Mouse (Mus musculus) neural tube, embryonic 15.5 days (tissue): Measurements from ENCODE around the gene Gtf2h3. TPM values are rescaled to one million over a fixed set of nuclear protein-coding genes. Genes with fewer than 3 reads are reported as not detected.
"Not testable (repeated sequence)": the region's sequence is repeated elsewhere in the genome, so short reads cannot be mapped to it uniquely, and the experiment has no call there.

Experiments used
- ATAC-seq: fragments of 200-750 bp; cut with Nextera tagmentation; 2 replicates; pipeline ENCODE4 v1.8.0; 2017; ENCODE audit warnings: mild to moderate bottlenecking, moderate TSS enrichment, moderate library complexity; ENCODE audit not compliant: low FRiP score
- H3K27ac ChIP-seq: fragments of 300-500 bp; sonication (generic); replicated peaks from 2 replicates; pipeline ENCODE4 v1.5.1; 2015; ENCODE audit warnings: mild to moderate bottlenecking, inconsistent platforms
- H3K27me3 ChIP-seq: fragments of 300-500 bp; sonication (generic); replicated peaks from 2 replicates; pipeline ENCODE4 v1.6.1; 2015; ENCODE audit warnings: inconsistent platforms
- H3K36me3 ChIP-seq: fragments of 300-500 bp; sonication (generic); 2 replicates; pipeline ENCODE4 v1.6.1; 2015; ENCODE audit warnings: inconsistent platforms
- H3K4me1 ChIP-seq: fragments of 300-500 bp; sonication (generic); 2 replicates; pipeline ENCODE4 v1.6.1; 2015; ENCODE audit warnings: inconsistent platforms
- H3K4me2 ChIP-seq: fragments of 300-500 bp; sonication (generic); 2 replicates; pipeline ENCODE4 v1.6.1; 2015; ENCODE audit warnings: inconsistent platforms, mild to moderate bottlenecking, moderate library complexity
- H3K4me3 ChIP-seq: fragments of 300-500 bp; sonication (generic); replicated peaks from 2 replicates; pipeline ENCODE4 v1.5.1; 2015; ENCODE audit warnings: mild to moderate bottlenecking, inconsistent platforms
- H3K9ac ChIP-seq: fragments of 300-500 bp; sonication (generic); replicated peaks from 2 replicates; pipeline ENCODE4 v1.6.1; 2015; ENCODE audit warnings: mild to moderate bottlenecking, inconsistent platforms
- H3K9me3 ChIP-seq: fragments of 300-500 bp; sonication (generic); replicated peaks from 2 replicates; pipeline ENCODE4 v1.6.1; 2016; ENCODE audit warnings: inconsistent platforms
- WGBS: fragments of 180-500 bp; shearing (Covaris S2); methylation state at CpG from one replicate; pipeline ENCODE4 v1.1.7; 2015; ENCODE audit warnings: mixed read lengths; 5-methylcytosine and 5-hydroxymethylcytosine counted together
- polyA plus RNA-seq: library from polyadenylated mRNA; unstranded; fragments of >200 nt; fragmentation: Nextera tagmentation; extraction: Ambion mirVana; gene quantifications from 2 replicates; pipeline ENCODE4 v1.2.1, GENCODE M21; 2015

Gtf2h3 gene
- polyA plus RNA-seq, 1 experiment from 2014 or later, result 39.5 TPM

DNA sequence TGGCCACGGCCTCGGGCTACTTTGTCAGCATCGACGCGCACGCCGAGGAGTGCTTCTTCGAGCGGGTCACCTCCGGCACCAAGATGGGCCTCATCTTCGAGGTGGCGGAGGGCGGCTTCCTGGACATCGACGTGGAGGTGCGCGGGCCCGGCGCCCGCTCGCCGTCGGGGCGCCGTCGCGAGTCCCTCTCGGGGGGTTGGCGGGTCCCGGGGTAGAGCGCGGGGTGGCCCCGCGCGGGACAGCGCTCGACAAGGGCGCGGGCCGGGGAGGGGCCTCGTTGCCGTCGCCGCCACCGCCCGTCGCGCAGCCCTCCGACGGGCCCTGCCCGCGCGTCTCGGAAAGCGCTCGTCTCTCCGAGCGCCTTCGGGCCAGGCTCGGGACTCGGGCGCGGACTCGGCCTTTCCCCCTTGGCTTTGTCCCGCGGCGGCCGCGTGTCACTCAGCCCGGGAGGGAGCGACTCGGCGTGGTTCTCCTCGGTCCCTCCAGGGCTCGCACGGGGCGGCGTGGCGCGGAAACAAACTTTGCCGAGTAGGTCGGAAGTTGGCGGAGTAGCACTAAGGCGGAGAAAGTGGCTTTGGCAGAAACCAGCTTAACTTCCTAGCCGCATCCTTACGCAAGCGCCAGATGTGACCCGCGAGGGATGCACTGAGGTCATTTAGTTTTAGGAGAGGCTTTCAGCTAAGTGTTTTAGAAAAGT lies 37.9 kb upstream of the Gtf2h3 start:
- Histone ChIP-seq H3K4me3 (peak overlapping the region; percentile 93), H3K27ac (peak overlapping the region; percentile 83), H3K9me3 (no peaks in the 10 kb centered on the region), H3K36me3 (peaks cover 29% of the 10 kb centered on the region), H3K4me2 (peak overlapping the region; percentile 83), H3K27me3 (no peaks in the 10 kb centered on the region), H3K4me1 (peaks cover 28% of the 10 kb centered on the region), H3K9ac (peak overlapping the region; percentile 72)
- ATAC-seq, result peak; percentile 67
- WGBS, result under 1% methylated on average over 73 of the region's 89 CpGs

DNA sequence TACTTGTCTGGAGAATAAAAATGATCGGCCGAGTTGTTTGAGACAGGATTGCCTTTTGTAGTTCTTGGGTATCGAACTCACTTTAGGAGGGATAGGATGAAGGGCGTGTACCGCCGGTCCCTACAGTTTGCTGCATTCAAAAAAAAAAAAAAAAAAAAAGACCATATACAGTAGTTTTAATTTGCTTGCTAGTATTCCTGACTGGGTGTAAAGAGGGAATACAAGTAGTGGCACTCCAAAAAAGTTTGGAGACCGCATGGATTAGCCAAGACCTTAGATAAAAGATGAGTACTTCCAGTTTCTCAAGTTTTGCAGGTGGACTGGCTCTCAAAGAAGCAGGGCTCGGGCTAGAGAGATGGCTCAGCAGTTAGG lies 37.4 kb upstream of the Gtf2h3 start:
- ATAC-seq, result no peak
- H3K4me2 ChIP-seq, result peak overlapping the region; percentile 83
- H3K9me3 ChIP-seq, result no peaks in the 10 kb centered on the region
- peak overlapping the region; percentile 93 for H3K4me3 ChIP-seq
- WGBS, result 11% methylated on average over 8 of the region's 8 CpGs
- H3K27me3 ChIP-seq, result no peaks in the 10 kb centered on the region
- H3K27ac ChIP-seq, result peak overlapping the region; percentile 83
- H3K9ac ChIP-seq, result peak overlapping the region; percentile 72
- H3K4me1 ChIP-seq, result peaks cover 28% of the 10 kb centered on the region
- peaks cover 34% of the 10 kb centered on the region for H3K36me3 ChIP-seq

GRCm38 (mm10) chr5:124550737-124551136 lies 28.2 kb upstream of the Gtf2h3 start:
- H3K27ac ChIP-seq, ATAC-seq, H3K9me3 ChIP-seq, H3K4me2 ChIP-seq, H3K27me3 ChIP-seq, H3K4me3 ChIP-seq, H3K9ac ChIP-seq: not testable (repeated sequence)
- peaks cover 20% of the 10 kb centered on the region for H3K4me1 ChIP-seq
- WGBS, result 88% methylated on average over 4 of the region's 4 CpGs
- peaks cover 47% of the 10 kb centered on the region for H3K36me3 ChIP-seq

DNA sequence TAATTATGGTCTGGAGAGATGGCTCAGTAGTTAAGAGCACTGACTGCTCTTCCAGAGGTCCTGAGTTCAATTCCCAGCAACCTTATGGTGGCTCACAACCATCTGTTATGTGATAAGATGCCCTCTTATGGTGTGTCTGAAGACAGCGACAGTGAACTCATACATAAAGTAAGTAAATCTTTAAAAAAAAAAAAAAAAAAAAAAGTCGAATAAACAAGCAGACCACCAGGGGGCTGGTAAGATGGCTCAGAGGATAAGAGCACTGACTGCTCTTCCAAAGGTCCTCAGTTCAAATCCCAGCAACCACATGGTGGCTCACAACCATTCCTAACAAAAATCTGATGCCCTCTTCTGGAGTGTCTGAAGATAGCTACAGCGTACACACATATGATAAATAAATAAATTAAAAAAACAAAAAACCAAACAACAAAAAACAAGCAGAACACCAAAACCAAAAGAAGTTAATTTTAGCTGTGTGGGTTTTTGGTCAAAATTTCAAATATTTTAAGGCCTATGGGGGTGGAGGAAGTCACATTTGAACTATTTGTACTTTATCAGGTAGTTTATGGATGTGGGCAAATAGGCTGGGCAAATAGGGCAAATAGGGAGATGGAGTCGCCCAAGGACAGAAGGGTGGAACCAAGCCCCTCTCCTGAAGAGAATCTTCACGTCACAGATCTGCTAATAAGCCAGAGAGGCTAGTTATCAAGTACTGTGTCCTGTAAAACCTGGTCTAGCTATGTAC lies 27.4 kb upstream of the Gtf2h3 start:
- peak overlapping the region; percentile 74 for H3K4me2 ChIP-seq
- not testable (repeated sequence) for H3K9me3 ChIP-seq, ATAC-seq, H3K9ac ChIP-seq, H3K27me3 ChIP-seq
- peaks cover 46% of the 10 kb centered on the region for H3K36me3 ChIP-seq
- peak overlapping the region; percentile 100 for H3K4me3 ChIP-seq
- 38% methylated on average over 5 of the region's 5 CpGs for WGBS
- H3K27ac ChIP-seq, result peak overlapping the region; percentile 91; the same call in 1 of the 2 replicates
- H3K4me1 ChIP-seq, result peaks cover 20% of the 10 kb centered on the region

- Histone ChIP-seq H3K27ac (peak overlapping the region; percentile 91), H3K4me3 (peak overlapping the region; percentile 100), H3K36me3 (peaks cover 47% of the 10 kb centered on the region), H3K4me2 (peak overlapping the region; percentile 74), H3K4me1 (peaks cover 20% of the 10 kb centered on the region), H3K27me3 (no peaks in the 10 kb centered on the region), H3K9me3 (no peaks in the 10 kb centered on the region), H3K9ac (peak overlapping the region; percentile 95)
- 12% methylated on average over 9 of the region's 9 CpGs for WGBS
- 0 out of 2 replicates have a peak, but pooled peaks have one; percentile 4 for ATAC-seq
Measured at GRCm38 (mm10) chr5:124552094-124552472, 26.9 kb upstream of the Gtf2h3 start.

DNA sequence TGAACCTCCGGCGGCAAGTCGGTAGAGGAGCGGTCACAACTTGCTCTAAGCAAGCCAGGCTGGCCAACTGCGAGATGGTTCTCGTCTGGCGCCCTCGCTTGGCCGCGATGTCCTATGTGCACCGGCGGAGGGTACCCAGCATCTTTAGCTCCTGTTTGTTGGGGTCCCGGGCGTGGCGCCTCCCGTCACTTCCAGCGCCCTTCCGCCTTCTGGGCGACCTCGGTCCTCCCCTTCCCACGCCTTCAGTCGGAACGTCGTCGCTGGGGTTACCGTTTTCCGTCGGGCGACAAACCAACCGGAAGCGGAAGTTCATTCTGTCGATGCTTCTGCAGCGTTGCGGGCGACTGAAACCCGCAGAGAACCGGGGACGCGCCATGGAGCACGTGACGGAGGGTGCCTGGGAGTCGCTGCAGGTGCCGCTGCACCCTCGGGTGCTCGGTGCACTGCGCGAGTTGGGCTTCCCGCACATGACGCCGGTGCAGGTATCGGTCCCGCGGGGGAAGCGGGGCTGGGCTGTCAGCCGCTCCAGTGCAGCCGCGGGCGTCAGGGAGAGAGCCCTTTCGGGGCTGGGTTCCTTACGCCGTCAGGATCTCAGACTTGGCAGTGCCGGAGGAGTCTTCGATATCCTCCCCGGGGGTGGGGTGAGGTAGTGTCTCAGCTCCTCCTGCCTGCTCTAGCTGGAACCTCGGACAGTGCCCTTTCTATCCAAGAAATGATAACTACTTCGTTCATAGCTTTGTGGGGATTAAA lies 26.2 kb upstream of the Gtf2h3 start, which contains the start of gene Ddx55:
Gene Ddx55 (plus strand): TSS at position 307 of the 750 bp plus-strand sequence.
- Histone ChIP-seq H3K27ac (peak within 1 kb of the TSS; percentile 91), H3K4me1 (peaks cover 20% of the 10 kb centered on the region), H3K36me3 (peaks cover 46% of the 10 kb centered on the region), H3K4me2 (peak within 1 kb of the TSS; percentile 74), H3K4me3 (peak within 1 kb of the TSS; percentile 100), H3K9me3 (no peaks in the 10 kb centered on the region), H3K9ac (peak within 1 kb of the TSS; percentile 95), H3K27me3 (no peaks in the 10 kb centered on the region)
- WGBS, result under 1% methylated on average over 66 of the region's 66 CpGs
- peak; percentile 89 for ATAC-seq

DNA sequence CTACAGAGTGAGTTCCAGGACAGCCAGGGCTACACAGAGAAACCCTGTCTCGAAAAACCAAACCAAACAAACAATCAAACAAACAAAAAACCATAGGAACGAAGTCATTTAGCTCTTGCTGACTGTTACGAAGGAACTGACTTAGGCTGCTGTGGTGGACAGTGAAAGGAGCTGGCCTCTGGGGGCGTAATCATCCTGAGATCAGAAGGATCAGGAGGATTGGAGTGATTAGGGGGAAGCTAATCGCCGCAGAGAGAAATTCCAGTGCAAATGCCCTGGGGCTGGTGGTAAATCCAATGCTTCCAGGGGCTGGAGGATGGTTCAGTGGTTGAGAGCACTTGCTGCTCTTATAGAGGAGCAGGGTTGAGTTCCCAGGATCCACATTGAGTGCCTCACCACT lies 25.3 kb upstream of the Gtf2h3 start:
- H3K4me1 ChIP-seq, result peaks cover 20% of the 10 kb centered on the region
- H3K4me2 ChIP-seq, result peak overlapping the region; percentile 74
- no peaks in the 10 kb centered on the region for H3K9me3 ChIP-seq
- H3K27ac ChIP-seq, result no peak overlapping the region
- 80% methylated on average over 6 of the region's 6 CpGs for WGBS
- no peak for ATAC-seq
- H3K9ac ChIP-seq, result no peak overlapping the region
- no peaks in the 10 kb centered on the region for H3K27me3 ChIP-seq
- peaks cover 46% of the 10 kb centered on the region for H3K36me3 ChIP-seq
- peak overlapping the region; percentile 100 for H3K4me3 ChIP-seq

GRCm38 (mm10) chr5:124555145-124555544 lies 23.8 kb upstream of the Gtf2h3 start:
- no peak for ATAC-seq
- no peak overlapping the region for H3K4me3 ChIP-seq
- no peaks in the 10 kb centered on the region for H3K27me3 ChIP-seq
- WGBS, result 81% methylated on average over 1 of the region's 1 CpGs
- H3K4me2 ChIP-seq, result no peak overlapping the region
- H3K9me3 ChIP-seq, result no peaks in the 10 kb centered on the region
- H3K36me3 ChIP-seq, result peaks cover 58% of the 10 kb centered on the region
- no peak overlapping the region for H3K9ac ChIP-seq
- peaks cover 20% of the 10 kb centered on the region for H3K4me1 ChIP-seq
- H3K27ac ChIP-seq, result no peak overlapping the region

- no peaks in the 10 kb centered on the region for H3K4me1 ChIP-seq
- H3K9ac ChIP-seq, result no peak overlapping the region
- no peak for ATAC-seq
- H3K9me3 ChIP-seq, result no peaks in the 10 kb centered on the region
- H3K27me3 ChIP-seq, result no peaks in the 10 kb centered on the region
- peaks cover 99% of the 10 kb centered on the region for H3K36me3 ChIP-seq
- no peak overlapping the region for H3K4me3 ChIP-seq
- 90% methylated on average over 12 of the region's 12 CpGs for WGBS
- H3K27ac ChIP-seq, result no peak overlapping the region
- no peak overlapping the region for H3K4me2 ChIP-seq
Measured at GRCm38 (mm10) chr5:124571068-124571467, 7.9 kb upstream of the Gtf2h3 start.

GRCm38 (mm10) chr5:124575467-124575866 lies 3.5 kb upstream of the Gtf2h3 start:
- H3K9ac ChIP-seq, result no peak overlapping the region
- ATAC-seq, result no peak
- H3K27me3 ChIP-seq, result no peaks in the 10 kb centered on the region
- H3K27ac ChIP-seq, result no peak overlapping the region
- peaks cover 69% of the 10 kb centered on the region for H3K36me3 ChIP-seq
- no peak overlapping the region for H3K4me2 ChIP-seq
- no peaks in the 10 kb centered on the region for H3K9me3 ChIP-seq
- 94% methylated on average over 7 of the region's 7 CpGs for WGBS
- peaks cover 24% of the 10 kb centered on the region for H3K4me1 ChIP-seq
- H3K4me3 ChIP-seq, result no peak overlapping the region

GRCm38 (mm10) chr5:124582515-124582914 lies 3.6 kb downstream of the Gtf2h3 start:
- no peak overlapping the region for H3K9ac ChIP-seq
- no peak overlapping the region for H3K4me2 ChIP-seq
- no peak overlapping the region for H3K27ac ChIP-seq
- no peak for ATAC-seq
- H3K4me3 ChIP-seq, result no peak overlapping the region
- no peaks in the 10 kb centered on the region for H3K27me3 ChIP-seq
- no peaks in the 10 kb centered on the region for H3K9me3 ChIP-seq
- H3K4me1 ChIP-seq, result peaks cover 35% of the 10 kb centered on the region
- 92% methylated on average over 5 of the region's 5 CpGs for WGBS
- H3K36me3 ChIP-seq, result peaks cover 50% of the 10 kb centered on the region
